Mouse (Mus musculus) lung, postnatal 0 days (tissue): Measurements from ENCODE around the gene Gm20481. TPM values are rescaled to one million over a fixed set of nuclear protein-coding genes. Genes with fewer than 3 reads are reported as not detected.

Experiments
- ATAC-seq: fragments of 200-750 bp; cut with Nextera tagmentation; 2 replicates; pipeline ENCODE4 v1.8.0; 2017; ENCODE audit warnings: moderate library complexity
- DNase-seq: peaks from one replicate; pipeline ENCODE4 v3.0.0-alpha.2; 2016; ENCODE audit warnings: low spot score
- H3K27ac ChIP-seq: fragments of 300-500 bp; sonication (generic); 2 replicates; pipeline ENCODE4 v1.5.1; 2014; ENCODE audit warnings: antibody characterized with exemption, mild to moderate bottlenecking, low read length, mixed read lengths
- H3K27me3 ChIP-seq: fragments of 300-500 bp; sonication (generic); replicated peaks from 2 replicates; pipeline ENCODE4 v1.6.1; 2014; ENCODE audit warnings: low read length, mixed read lengths; ENCODE audit not compliant: insufficient read depth
- H3K36me3 ChIP-seq: fragments of 300-500 bp; sonication (generic); 2 replicates; pipeline ENCODE4 v1.6.1; 2014; ENCODE audit warnings: low read length, mixed read lengths; ENCODE audit not compliant: insufficient read depth
- H3K4me1 ChIP-seq: fragments of 300-500 bp; sonication (generic); 2 replicates; pipeline ENCODE4 v1.6.1; 2014; ENCODE audit warnings: antibody characterized with exemption, low read depth, low read length, mixed read lengths; ENCODE audit not compliant: insufficient read depth
- H3K4me2 ChIP-seq: fragments of 300-500 bp; sonication (generic); replicated peaks from 2 replicates; pipeline ENCODE4 v1.6.1; 2014; ENCODE audit warnings: low read depth, mild to moderate bottlenecking, low read length, moderate library complexity, mixed read lengths
- H3K4me3 ChIP-seq: fragments of 300-500 bp; sonication (generic); 2 replicates; pipeline ENCODE4 v1.5.1; 2014; ENCODE audit warnings: low read depth, low read length
- H3K9ac ChIP-seq: fragments of 300-500 bp; sonication (generic); replicated peaks from 2 replicates; pipeline ENCODE4 v1.6.1; 2014; ENCODE audit warnings: low read depth, mild to moderate bottlenecking
- H3K9me3 ChIP-seq: fragments of 300-500 bp; sonication (generic); 2 replicates; pipeline ENCODE4 v1.6.1; 2016; ENCODE audit warnings: low read length, mixed read lengths
- CTCF ChIP-seq: IDR thresholded peaks from 2 replicates; pipeline ENCODE4 v1.5.1; 2016; ENCODE audit warnings: antibody characterized with exemption, mild to moderate bottlenecking
- EP300 ChIP-seq: IDR thresholded peaks from 2 replicates; pipeline ENCODE4 v1.6.1; 2016; ENCODE audit warnings: antibody characterized with exemption, mild to moderate bottlenecking, control low read depth
- WGBS: fragments of 180-500 bp; shearing (Covaris S2); extraction: QIAGEN DNeasy Blood & Tissue Kit; methylation state at CpG from one replicate; pipeline ENCODE4 v1.1.7; 2014; 5-methylcytosine and 5-hydroxymethylcytosine counted together
- polyA plus RNA-seq: library from polyadenylated mRNA; unstranded; fragments of >200 nt; fragmentation: Nextera tagmentation; extraction: Ambion mirVana; gene quantifications from 2 replicates; pipeline ENCODE4 v1.2.1, GENCODE M21; 2015

Gene Gm20481
- polyA plus RNA-seq, 1 experiment from 2014 or later, result not detected

GRCm38 (mm10) chr17:34950514-34951455 is 18.9 kb upstream of the Gm20481 start:
- no peak overlapping the region for H3K27ac ChIP-seq
- peak overlapping the region; percentile 96 for H3K4me2 ChIP-seq
- no peaks in the 10 kb centered on the region for H3K27me3 ChIP-seq
- H3K4me1 ChIP-seq, result peaks cover 6% of the 10 kb centered on the region; the same call in 1 of the 2 replicates
- ATAC-seq, result no peak
- no peak for DNase-seq
- H3K4me3 ChIP-seq, result 0 out of 2 replicates have a peak overlapping the region, but pooled peaks have one; percentile 69
- TF ChIP-seq EP300 (no peak), CTCF (no peak; the same call in 1 of the 2 replicates)
- 29% methylated on average over 10 of the region's 10 CpGs for WGBS
- H3K9ac ChIP-seq, result peak overlapping the region; percentile 61; the same call in 1 of the 2 replicates
- H3K9me3 ChIP-seq, result no peaks in the 10 kb centered on the region
- H3K36me3 ChIP-seq, result no peaks in the 10 kb centered on the region

GRCm38 (mm10) chr17:34951636-34952377 is 17.9 kb upstream of the Gm20481 start:
- H3K4me1 ChIP-seq, result peaks cover 6% of the 10 kb centered on the region; the same call in 1 of the 2 replicates
- DNase-seq (no peak), ATAC-seq (no peak)
- H3K9ac ChIP-seq, result peak overlapping the region; percentile 61
- TF ChIP-seq EP300, result no peak
- TF ChIP-seq CTCF, result no peak
- no peaks in the 10 kb centered on the region for H3K9me3 ChIP-seq
- H3K4me2 ChIP-seq, result peak overlapping the region; percentile 96
- H3K27ac ChIP-seq, result peak overlapping the region; percentile 54
- WGBS, result 0% methylated on average over 29 of the region's 29 CpGs
- H3K27me3 ChIP-seq, result no peaks in the 10 kb centered on the region
- no peaks in the 10 kb centered on the region for H3K36me3 ChIP-seq
- H3K4me3 ChIP-seq, result peak overlapping the region; percentile 69

GRCm38 (mm10) chr17:34952378-34953040 is 17.2 kb upstream of the Gm20481 start:
- WGBS, result under 1% methylated on average over 23 of the region's 23 CpGs
- Histone ChIP-seq H3K4me2 (peak overlapping the region; percentile 96), H3K4me1 (peaks cover 6% of the 10 kb centered on the region; the same call in 1 of the 2 replicates), H3K9ac (peak overlapping the region; percentile 61), H3K4me3 (peak overlapping the region; percentile 69), H3K27ac (peak overlapping the region; percentile 54), H3K9me3 (no peaks in the 10 kb centered on the region), H3K27me3 (no peaks in the 10 kb centered on the region), H3K36me3 (no peaks in the 10 kb centered on the region)
- DNase-seq (peak; percentile 89), ATAC-seq (peak; percentile 85)
- TF ChIP-seq CTCF (peak; percentile 83), EP300 (peak; percentile 95)

GRCm38 (mm10) chr17:34953258-34953657 is 16.5 kb upstream of the Gm20481 start:
- Histone ChIP-seq H3K9ac (no peak overlapping the region), H3K9me3 (no peaks in the 10 kb centered on the region), H3K4me2 (no peak overlapping the region), H3K27me3 (no peaks in the 10 kb centered on the region), H3K4me3 (no peak overlapping the region), H3K36me3 (no peaks in the 10 kb centered on the region), H3K27ac (no peak overlapping the region), H3K4me1 (peaks cover 6% of the 10 kb centered on the region; the same call in 1 of the 2 replicates)
- ATAC-seq, result no peak
- WGBS, result 81% methylated on average over 3 of the region's 3 CpGs
- TF ChIP-seq CTCF, result no peak
- no peak for TF ChIP-seq EP300
- no peak for DNase-seq

- no peak for ATAC-seq
- no peaks in the 10 kb centered on the region for H3K36me3 ChIP-seq
- H3K4me1 ChIP-seq, result peaks cover 6% of the 10 kb centered on the region; the same call in 1 of the 2 replicates
- H3K9me3 ChIP-seq, result no peaks in the 10 kb centered on the region
- no peak overlapping the region for H3K4me3 ChIP-seq
- no peak for DNase-seq
- H3K4me2 ChIP-seq, result no peak overlapping the region
- no peak overlapping the region for H3K9ac ChIP-seq
- WGBS, result 93% methylated on average over 4 of the region's 4 CpGs
- TF ChIP-seq EP300 (no peak), CTCF (no peak)
- H3K27me3 ChIP-seq, result no peaks in the 10 kb centered on the region
- no peak overlapping the region for H3K27ac ChIP-seq
Observed at GRCm38 (mm10) chr17:34953904-34954303, 15.8 kb upstream of the Gm20481 start.
